Mouse (Mus musculus): ENCODE data around the gene Klhl3.

DNA sequence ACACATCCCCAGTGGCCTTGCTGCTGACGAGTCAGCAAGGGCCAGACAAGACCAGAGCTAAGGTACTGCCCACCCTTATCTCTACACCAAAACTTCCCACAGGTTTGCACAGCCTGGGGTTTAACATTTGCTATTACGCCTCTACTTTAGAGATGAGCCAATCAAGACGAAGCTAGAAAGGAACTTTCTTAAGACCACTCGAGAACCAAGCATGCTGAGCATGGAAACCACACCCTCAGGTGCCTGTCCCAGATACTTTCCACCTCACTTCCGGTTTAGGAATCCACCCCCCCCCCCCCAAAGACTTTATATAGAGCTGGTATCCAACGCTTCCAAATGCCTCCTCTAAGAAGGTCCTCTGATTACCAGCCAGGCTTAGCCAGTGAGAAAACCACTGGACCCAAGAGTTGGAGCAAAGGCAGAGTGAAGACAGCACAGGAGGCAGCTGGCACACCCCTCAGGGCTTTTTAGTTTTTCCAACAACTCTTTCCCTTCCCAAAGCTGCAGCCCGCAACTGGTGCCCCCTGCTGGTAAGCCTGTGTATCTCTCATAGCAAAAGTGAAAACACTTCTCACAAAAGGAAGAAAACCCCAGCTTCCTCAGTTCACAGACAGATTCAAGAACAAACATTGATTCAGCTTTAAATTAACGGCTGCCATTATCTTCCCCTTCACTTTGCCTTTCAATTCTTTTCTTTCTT lies 4.1 kb upstream of the Klhl3 start:
- TF ChIP-seq POLR2A (IDR thresholded peaks at IDR 0.05; ENCODE audit: low read depth, low read length) (no peak), CTCF (IDR thresholded peaks at IDR 0.05; ENCODE audit: extremely low read depth, insufficient read depth, insufficient read length, insufficient replicate concordance) (peak; percentile 55; the same call in 1 of the 2 replicates)
